Mouse (Mus musculus): Measurements from ENCODE around the gene Rpp38.

DNA sequence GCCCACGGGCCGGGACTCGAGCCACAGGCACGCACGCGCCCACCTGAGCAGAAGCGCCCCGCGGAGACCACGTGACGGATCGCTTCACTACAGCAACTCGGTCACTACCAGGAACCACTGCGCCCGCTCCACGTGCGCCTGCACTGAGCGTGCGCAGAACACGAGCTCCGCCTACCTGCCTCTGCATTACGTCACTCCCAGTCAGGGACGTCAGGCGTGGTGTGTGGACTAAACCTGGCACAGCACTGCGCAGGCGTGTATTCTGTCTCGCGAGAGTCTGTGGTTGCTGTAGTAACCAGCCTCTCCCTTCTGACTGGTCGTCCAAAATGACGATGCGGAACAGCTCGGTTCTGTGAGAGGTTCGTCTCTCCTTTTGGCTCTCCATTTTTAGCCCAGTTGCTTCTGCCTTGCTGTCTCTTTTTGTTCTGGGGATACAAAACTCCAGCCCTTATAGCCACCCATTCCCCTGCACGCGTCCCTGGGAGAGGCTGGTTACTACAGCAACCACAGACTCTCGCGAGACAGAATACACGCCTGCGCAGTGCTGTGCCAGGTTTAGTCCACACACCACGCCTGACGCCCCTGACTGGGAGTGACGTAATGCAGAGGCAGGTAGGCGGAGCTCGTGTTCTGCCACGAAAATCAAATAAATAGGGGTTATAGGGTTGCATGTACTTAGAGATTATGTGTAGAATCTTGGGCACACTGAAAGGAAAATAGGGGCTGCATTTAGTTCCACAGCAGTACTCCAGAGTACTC, at the start of gene Rpp38:
- no peak for TF ChIP-seq FLI1 (IDR thresholded peaks at IDR 0.05; ENCODE audit: low read length)
- no peak for TF ChIP-seq GATA1 (IDR thresholded peaks at IDR 0.05; ENCODE audit: borderline replicate concordance, low read length)
